8 mouse cellular contexts compared by ENCODE assay signal in genomic region chr1:127484188-127484587, GRCm38 (mm10).
DNase-seq lines count a peak whose midpoint lies in the region; ATAC-seq and TF ChIP-seq lines count a peak whose summit lies in the region.

No protein-coding gene starts in this region.

- peak; percentile 29 for ATAC-seq in frontal cortex, adult (ENCODE audit: low TSS enrichment)

- no peak for DNase-seq in frontal cortex, postnatal 25 days (ENCODE audit: low spot score in 2 of 2)
- peak in 1 of 2 experiments; percentile 19 for DNase-seq in layer of hippocampus, adult 2 months (ENCODE audit: low spot score in 2 of 2)
- DNase-seq in layer of hippocampus, adult 9-11 months: no peak
- DNase-seq in heart, postnatal 4 days: peak; percentile 13
- no peak for DNase-seq in spleen, postnatal 36 days (ENCODE audit: low spot score in 2 of 2)
- no peak for DNase-seq in layer of hippocampus, postnatal 10 days (ENCODE audit: low spot score in 2 of 2)

- H3K9ac ChIP-seq in ES-Bruce4 (ENCODE audit: low read depth, poor library complexity, severe bottlenecking): no peak overlapping the region

- no peak overlapping the region for H3K4me3 ChIP-seq in layer of hippocampus, adult 2 months
- H3K4me3 ChIP-seq in ES-Bruce4 (ENCODE audit: low read depth, low read length): no peak overlapping the region

- peak; percentile 20; the same call in 1 of the 2 replicates for TF ChIP-seq CTCF in layer of hippocampus, adult 2 months (conservative IDR thresholded peaks at IDR 0.05)
- TF ChIP-seq CTCF in ES-Bruce4 (IDR thresholded peaks at IDR 0.05; ENCODE audit: low read depth, low read length): peak; percentile 41

- no peaks in the 10 kb centered on the region for H3K4me1 ChIP-seq in ES-Bruce4 (ENCODE audit: control insufficient read depth, insufficient read depth, low read length)

- no peaks in the 10 kb centered on the region for H3K9me3 ChIP-seq in ES-Bruce4 (replicated peaks; ENCODE audit: control insufficient read depth, insufficient read depth, low read length, poor library complexity, severe bottlenecking)

- no peak for TF ChIP-seq POLR2A in ES-Bruce4 (IDR thresholded peaks at IDR 0.05; ENCODE audit: insufficient read depth, low read length)

- no peak for TF ChIP-seq EP300 in ES-Bruce4 (IDR thresholded peaks at IDR 0.05; ENCODE audit: insufficient read depth, low read depth, low read length)

- H3K27me3 ChIP-seq in ES-Bruce4 (ENCODE audit: control insufficient read depth, insufficient read depth, low read length, poor library complexity, severe bottlenecking): no peaks in the 10 kb centered on the region

- H3K27ac ChIP-seq in layer of hippocampus, adult 2 months: no peak overlapping the region
- no peak overlapping the region for H3K27ac ChIP-seq in ES-Bruce4 (ENCODE audit: insufficient read depth, low read length)

- H3K36me3 ChIP-seq in ES-Bruce4 (ENCODE audit: control insufficient read depth, insufficient read depth, low read length, poor library complexity, severe bottlenecking): no peaks in the 10 kb centered on the region
